Mouse (Mus musculus) hindlimb bud, embryonic 11.5 days (tissue): ENCODE data around the gene Wnk2.
"Not testable (repeated sequence)": the region's sequence is repeated elsewhere in the genome, so short reads cannot be mapped to it uniquely, and the experiment has no call there.

ENCODE experiments used
- DNase-seq: peaks from one replicate; pipeline ENCODE4 v3.0.0-alpha.2; 2012; ENCODE audit warnings: low read depth, low spot score; ENCODE audit errors: extremely low spot score

The Wnk2 gene

DNA sequence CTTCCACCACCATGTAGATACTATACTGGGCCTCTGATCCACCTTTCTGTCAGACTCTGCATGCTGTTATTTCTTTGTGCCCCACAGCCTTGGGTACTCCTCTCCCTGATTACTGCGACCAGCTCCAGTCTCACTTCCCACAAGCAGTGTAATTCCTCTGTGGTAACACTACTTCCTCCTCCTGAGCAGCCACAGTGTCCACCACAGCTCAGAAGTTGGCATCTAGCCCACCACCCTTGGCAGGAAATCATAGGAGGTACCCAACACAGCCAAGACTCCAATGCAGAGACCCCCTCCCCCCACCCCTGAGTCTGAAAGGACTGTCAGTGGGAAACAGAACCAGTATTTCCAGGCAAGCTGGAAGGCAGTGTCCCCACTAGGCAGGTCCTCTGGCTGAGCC, 47.4 kb downstream of the Wnk2 start:
- DNase-seq, result no peak

DNA sequence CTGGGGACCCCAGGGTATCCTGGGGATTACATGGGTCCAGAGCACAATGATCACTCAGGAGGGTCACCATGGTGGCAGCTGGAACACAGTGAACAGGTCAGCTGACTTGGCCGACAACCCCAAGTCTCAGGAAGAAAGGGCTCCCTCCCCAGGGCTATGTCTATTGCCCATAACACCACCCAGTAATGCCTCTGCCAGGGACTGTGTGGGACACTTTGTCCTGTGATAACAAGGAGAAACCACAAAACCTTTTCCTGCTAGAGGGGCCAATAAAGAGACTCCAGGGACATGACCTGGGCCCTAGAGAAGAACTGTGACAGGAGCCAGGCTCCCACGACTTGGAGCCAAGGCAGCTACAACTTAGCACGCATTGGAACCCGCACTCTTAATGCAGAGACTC, 51.0 kb downstream of the Wnk2 start:
- no peak for DNase-seq

DNA sequence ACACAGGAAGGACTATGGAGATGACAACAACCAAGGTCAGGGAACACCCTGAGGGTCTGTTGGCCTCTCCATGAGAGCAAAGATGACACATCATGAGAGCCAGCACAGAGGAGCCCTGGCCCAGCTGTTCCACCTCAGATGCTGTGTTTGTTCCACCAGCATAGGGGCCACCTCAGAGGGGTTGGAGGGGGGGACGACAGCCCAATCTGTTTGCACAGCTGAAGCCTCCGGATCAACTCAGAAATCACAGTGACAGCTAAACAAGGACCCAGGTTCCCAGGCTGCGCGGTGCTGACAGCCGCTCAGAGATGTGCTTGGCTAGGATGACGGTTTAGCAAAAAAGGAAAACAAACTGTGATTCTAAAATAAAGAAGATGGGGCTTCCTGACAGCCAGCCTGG, 53.1 kb downstream of the Wnk2 start:
- no peak for DNase-seq

DNA sequence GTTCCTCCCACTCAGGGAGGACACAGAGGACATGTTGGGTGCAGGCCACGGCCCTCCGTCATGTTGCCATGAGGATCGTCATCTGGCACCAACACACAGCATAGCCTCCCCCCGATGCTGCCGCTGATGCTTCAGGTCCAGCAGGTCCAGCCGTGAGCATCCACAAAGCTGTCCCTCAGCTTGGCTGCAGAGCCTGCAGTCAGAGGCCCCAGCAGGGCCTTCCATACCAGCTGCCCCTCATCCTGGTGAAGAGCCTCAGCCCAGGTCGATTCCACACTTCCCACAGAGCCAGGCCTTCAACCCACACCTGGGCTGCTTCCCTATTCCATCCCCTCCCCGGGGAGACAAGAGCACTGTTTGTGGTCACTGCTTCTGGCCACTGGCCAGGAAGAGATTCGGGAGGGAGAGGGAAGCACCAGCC, 54.3 kb downstream of the Wnk2 start:
- no peak for DNase-seq

DNA sequence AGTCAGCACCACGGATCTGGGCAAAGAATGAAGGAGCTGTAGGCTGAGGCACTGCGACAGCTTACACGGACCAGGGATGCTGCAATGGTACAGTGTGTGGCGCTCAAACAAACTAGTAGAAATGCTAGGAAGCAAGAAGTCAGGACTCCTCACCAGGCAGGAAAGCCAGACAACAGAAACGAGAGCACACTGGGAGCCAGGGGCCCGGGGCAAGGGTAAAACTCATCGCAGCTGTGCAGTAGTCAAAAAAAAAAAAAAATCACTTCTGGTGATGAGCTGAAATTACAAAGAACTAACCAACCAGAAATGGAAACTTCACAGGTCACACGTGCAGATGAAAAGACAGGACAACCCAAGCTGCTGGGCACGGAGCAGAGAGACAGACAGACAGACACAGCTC, 55.2 kb downstream of the Wnk2 start:
- no peak for DNase-seq

DNA sequence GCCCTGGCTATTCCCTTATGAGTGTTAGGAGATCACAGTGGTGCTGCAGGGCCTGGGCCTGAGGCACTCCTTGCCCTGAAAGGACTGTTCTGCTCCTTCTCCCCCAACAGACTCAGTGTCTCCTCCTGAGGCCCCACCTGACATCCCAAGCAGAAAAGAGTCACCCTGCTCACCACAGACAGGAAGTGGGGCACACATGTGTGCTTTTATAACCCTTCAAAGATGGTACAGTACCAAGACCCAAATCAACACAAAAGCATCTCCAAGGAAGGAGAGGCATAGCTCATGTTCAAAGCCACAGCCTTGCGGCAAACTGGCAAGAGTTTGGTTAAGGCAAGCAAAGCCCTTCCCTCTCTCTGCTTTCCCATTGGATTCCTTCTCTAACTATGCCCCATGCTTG, 57.6 kb downstream of the Wnk2 start:
- DNase-seq, result no peak

DNA sequence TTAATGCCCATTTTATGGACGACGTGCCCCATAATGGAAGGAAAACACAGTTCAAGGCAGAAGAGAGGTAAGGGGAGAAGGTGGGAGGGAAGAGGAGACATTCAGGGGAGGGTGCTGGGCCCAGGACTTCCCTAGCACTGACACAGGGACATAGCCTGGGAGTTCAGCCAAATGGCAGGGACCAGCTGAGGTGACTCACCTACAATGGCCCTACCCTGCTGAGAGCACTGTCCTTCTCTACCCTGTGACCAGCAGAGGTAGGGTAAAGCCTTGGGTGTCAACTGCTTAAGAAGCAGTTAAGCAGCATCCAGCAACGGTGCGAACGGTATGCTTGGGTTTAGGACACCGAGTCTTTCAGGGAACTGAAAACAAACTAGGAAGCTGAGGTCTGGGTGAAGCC, 58.9 kb downstream of the Wnk2 start:
- no peak for DNase-seq

DNA sequence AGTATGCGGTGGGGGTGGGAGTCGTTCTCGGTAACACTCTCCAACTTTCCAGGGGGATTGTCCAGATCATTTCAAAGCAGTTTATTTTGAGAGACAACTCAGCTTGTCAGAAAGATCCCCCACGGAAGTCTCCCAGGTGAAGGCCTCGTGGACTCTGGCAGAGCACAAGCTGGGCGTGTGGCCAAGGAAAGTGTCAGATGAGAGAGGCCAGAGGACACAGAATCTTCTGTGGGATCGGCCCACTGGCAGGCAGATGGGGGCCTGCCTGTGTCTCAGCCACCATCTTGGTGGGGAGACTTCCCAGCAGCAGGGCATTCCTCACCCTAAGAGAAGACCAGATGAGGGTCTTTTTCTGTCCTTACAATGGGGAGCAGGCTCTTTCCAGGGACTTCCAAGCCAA, 60.4 kb downstream of the Wnk2 start:
- no peak for DNase-seq

DNA sequence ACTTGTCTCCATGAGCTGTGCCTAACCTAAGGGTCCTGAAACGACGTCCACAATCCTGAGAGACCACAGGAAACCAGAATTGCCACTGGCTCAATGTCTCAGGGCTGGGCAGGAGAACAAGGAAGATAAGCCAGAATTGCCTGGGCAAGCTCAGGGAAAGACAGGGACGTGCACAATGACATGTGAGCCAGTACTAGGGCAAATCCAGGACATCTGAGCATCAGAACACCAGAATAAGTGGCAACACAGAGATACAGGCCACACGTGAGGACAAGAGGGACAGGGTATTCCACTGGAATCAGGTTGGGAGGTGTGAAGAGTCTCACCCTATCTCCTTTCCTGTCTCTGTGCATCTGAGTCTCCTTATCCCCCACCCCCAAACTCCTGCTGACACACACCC, 61.4 kb downstream of the Wnk2 start:
- DNase-seq, result no peak

DNA sequence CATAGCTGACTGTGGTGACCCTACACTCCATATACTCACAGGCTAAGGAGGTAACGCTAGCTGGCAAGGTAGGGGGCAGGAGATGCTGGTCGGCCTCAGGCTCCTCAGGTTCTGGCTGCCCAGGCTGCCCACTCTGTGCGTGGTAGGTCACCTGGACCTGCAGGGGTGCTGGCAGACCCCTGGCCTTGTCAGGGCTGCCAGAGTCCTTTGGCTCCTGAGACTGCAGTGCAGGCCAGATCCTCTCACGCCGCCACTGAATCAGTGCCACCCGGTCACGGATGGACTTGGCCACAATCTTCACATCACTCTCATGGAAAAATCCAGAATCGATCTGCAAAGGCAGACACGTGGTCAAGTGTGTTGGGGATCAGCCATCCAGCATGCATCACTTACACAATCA, 62.6 kb downstream of the Wnk2 start:
- no peak for DNase-seq

DNA sequence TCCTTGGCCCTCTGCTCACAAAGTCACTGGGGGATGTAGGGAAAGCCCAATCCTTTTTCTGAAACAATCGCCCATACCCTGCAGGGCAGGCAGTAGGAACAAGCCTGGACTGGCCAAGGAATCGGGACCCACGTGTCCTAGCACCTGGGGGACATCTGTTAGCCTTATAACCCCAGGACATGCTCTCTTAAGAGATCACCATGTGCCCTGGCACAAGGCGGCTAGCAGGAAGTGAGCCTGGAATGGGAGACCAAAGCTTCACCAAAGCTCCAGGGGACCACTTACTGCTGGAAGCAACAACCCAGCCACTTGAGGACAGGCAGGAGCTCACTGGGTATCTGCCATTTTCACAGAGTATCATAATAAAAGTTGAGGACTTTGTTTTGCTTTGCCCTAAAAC, 63.0 kb downstream of the Wnk2 start:
- DNase-seq, result no peak

DNA sequence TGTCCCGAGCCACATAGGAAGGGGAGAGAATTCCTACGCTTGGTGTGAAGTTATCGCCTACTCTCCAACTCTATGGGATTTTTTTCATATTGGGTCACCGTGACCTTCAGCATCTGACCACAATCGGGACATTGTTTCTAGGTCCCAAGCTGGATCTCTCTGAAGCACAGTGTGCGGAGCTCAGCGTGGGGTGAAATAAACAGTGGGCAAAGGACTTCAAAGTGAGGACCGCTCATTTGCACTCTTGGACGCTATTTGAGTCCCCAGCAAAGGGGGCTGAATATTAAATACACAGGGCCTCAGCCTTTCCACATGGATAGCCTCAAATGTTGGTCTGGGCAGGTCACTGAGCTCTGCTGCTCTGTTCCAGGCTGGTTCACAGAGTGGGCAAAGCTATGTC, 63.9 kb downstream of the Wnk2 start:
- DNase-seq, result no peak

DNA sequence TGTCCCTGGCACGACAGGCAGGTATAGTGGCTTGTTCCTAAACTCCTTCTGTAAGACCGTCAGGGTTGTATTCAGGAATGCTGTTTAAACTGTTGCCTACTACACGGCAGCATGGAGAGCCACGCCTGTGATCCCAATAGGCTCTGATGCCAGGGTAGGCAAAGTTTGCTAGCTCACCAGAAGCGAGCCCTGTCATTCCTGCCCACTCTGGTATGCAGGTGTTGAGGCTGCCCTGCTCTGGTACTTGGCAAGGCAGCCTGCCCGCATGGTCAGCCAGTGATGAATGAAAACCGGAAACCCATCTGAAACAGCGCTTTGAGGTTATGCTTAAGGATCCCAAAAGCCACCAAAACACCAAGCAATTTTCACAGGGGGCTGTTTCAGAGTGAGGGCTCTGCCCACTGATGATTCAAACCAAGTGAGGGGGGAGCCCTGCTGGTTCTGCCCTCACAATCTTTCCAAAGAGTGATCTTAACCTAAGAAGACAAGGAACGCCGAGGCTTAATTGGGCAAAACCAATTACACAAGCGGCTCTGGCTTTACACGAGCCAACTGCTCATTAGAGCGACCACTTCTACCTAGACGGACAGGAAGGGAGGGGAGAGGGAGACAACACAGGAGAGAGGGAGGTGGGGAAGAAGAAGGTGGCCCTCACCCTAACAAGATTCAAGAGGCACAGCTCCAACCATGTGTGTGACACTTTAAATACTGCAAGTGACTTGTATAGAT, 65.5 kb downstream of the Wnk2 start:
- DNase-seq, result no peak

DNA sequence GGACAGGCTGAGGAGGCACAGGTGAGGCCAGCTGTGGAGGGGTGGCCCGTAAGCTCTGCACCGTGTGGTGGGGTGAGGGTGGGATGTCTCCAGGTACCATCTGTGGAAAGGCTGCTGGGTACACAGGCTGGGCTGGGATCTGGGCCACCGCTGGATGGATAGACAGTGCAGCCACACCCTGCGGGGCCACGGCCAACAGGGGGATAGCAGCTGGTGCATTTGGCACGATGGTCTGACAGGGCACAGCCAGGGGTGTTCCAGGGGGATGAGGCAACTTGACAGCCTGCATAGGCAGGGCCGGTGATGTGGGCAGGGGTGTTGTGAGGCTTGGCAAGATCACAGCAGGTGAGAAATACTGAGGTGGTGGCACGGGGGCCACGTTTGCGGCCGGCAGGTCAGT, 71.6 kb downstream of the Wnk2 start:
- no peak for DNase-seq

DNA sequence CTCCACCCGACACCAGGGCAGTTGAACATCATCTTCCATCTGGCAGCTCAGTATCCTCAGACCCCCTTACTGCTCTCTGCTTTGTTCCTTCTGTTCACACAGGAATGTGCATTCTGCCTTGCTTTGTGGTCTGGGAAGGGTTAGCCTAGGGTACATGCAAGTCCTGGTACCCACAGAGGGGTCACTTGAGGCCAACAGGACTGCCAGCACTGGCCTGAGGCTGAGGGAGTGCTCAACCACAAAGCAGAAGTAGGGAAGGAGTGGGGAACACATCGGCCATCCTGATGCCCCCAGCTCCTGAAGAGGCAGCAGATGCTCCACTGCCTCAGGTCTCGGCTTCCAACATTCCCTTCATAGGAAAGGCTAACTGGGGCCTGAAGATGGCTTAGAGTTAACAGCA, 72.4 kb downstream of the Wnk2 start:
- DNase-seq, result no peak

DNA sequence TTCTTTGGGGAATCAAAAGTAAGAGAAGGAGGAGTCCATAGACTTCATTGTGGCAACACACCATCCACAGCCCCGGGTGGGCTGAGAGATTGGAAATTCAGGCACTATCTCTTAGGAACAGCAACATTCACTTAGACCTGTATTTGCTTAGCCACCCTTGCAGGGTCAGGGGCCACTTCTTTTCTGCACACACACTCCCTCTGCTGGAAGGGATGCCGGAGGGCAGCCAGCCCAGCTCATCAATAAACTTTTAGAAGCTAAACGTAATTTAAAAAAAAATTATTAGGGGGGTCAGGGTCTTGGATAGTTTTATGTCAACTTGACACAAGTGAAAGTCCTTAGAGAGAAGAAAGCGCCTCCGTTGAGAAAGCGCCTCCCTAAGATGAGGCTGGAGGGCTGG, 74.5 kb downstream of the Wnk2 start:
- no peak for DNase-seq

DNA sequence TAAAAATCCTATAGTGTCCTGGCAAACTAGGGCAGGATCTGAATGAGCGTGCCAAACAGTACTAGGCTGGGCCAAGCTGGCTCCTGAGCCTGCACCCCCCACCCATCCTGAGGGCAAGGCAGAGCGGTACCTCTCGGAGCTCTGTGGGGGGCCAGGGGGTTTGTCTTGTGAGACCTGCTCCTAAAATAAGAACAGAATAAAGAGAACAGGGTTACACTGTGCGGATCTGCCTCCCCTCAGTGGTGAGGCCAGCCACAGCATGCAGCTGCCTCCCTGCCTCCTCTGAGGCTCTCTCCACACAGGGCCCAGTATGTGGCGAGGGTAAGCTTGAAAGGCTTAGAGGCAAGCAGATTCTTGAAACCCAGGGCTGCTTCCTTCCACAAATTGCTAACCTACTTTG, 76.0 kb downstream of the Wnk2 start:
- DNase-seq, result no peak

DNA sequence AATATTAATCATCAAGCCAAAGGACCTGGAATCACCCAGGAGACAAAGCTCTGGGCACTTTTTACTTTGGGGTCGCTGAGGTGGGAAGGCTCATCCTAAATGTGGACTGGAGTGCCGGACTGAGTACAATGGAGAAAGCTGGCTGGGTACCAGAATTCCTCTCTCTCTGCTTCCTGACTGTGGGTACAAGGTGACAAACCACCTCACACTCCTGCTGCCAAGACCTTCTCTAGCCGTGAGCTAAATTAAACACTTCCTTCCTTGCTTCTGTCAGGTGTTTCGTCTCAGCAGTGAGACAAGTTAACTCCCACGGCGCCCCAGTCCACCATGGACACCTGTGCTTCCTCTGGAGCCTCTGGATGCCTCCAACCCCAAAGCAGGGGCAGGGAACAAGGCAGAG, 77.8 kb downstream of the Wnk2 start:
- DNase-seq, result no peak

DNA sequence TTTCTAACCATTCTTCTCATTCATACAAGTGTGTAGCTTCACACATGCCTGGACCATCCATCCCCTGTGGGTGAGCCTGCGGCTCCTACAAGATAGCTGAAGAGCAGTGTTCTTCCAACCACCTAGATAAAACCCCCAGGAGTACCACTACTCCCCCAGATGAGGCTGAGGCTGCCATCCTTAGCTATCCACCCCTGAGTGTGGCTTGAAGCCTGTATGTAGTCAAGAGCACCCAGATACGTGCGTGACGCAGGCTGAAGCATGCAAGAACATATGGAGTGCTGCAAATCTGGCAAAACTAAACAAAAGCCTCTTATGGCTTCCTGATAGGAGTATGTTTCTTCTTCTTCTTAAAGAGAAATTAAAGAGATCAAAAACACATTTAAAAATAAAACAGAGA, 78.4 kb downstream of the Wnk2 start:
- DNase-seq, result no peak

DNA sequence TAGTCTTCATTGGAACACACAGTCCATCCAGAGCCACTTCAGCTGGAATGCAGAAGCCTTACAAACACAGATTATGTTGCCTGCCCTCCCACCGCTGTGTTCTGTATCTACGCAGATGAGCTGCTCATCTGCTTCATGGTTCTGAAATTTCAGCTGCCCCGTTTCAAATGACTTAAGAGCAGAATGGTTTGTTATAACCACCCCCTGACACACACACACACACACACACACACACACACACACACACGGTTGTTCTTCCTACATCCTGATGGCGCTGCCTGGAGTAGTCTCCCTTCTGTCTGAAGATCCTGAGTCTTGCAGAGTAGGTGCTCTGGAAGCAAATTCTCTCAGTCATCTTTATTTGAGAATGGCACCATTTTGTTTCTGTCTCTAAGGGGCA, 83.6 kb downstream of the Wnk2 start:
- no peak for DNase-seq

DNA sequence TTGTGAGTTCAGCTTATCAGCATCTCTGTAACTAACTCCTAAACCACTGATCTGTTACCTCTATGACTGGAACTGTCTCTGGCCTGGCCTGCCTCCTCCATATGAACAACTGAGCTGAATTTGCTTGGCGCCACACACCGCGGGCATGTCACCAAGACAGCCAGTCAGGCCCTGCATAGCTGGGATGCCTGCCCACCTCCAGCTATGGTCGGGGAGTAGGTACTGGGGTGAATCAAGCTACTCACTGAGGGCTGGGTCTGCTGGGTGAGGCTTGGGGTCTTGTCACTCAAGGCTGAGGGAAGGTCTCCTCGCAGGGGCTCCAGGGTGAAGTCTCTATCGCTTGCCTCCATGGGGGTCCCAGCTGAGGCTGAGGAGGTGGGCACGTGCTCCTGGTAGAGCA, 87.4 kb downstream of the Wnk2 start:
- DNase-seq, result no peak

DNA sequence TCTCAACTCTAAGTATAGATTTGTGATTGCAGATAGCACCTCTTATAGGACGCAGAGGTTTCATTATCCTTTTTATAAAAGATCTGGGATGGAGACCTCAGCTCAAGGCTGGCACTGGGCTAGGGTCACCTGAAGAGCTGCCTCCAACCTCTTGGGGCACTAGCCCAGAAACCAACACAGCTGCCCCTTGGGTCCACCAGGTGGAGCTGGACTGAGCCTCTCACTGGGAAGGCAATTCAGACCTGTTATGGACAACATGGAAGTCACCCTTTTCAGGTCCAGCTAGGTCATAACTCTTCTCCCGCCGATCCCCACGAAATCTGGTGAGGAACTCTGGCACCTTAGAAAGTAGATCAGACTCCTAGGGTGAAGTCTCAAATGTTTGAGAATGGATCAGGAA, 89.3 kb downstream of the Wnk2 start:
- DNase-seq, result no peak

DNA sequence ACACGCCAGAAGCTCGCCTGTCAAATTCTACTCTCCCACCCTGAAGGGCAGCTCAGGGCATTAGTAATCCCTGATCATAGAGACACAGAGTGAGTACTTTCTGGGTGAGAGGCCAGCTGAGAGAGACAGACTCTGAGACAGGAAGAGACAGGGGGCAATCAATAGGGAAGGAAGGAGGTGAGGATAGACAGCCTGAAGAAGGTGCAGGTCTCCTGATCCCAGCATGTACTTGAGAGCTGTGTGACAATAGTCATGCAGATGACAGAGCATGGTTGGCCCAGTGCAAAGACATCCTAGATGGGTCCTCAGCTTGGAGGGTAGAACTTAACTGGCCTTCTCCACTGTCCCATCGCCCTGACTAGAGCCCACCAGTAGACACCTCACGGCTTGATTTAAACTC, 91.5 kb downstream of the Wnk2 start:
- no peak for DNase-seq

DNA sequence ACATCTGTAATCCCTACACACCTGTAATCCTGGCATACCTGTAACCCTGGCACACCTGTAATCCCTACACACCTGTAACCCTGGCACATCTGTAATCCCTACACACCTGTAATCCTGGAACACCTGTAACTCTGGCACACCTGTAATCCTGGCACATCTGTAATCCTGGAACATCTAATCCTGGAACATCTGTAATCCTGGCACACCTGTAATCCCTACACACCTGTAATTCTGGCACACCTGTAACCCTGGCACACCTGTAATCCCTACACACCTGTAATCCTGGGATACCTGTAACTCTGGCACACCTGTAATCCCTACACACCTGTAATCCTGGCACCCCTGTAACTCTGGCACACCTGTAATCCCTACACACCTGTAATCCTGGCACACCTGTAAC, 93.1 kb downstream of the Wnk2 start:
- not testable (repeated sequence) for DNase-seq
